Mouse (Mus musculus) right cerebral cortex, postnatal 14 days (tissue): Measurements from ENCODE around the gene Pla2g12a.

Experiments
- DNase-seq: peaks from one replicate; pipeline ENCODE4 v3.0.0; 2022

Gene Pla2g12a

GRCm38 (mm10) chr3:129878405-129879021 lies at the start of gene Pla2g12a:
Gene Pla2g12a, plus strand, starts transcription at chr3:129878606.
- peak; percentile 96 for DNase-seq

GRCm38 (mm10) chr3:129830626-129831025 lies 47.8 kb upstream of the Pla2g12a start:
- peak; percentile 45 for DNase-seq

GRCm38 (mm10) chr3:129831035-129831568 lies 47.3 kb upstream of the Pla2g12a start, which contains the start of gene Gar1:
Gene Gar1, minus strand, starts transcription at chr3:129831396.
- DNase-seq = peak; percentile 97

GRCm38 (mm10) chr3:129835388-129835934 lies 42.9 kb upstream of the Pla2g12a start, which contains the start of gene Cfi:
Gene Cfi, plus strand, starts transcription at chr3:129835884.
- no peak for DNase-seq

GRCm38 (mm10) chr3:129836051-129836697 lies 42.2 kb upstream of the Pla2g12a start:
- no peak for DNase-seq

GRCm38 (mm10) chr3:129836965-129837364 lies 41.4 kb upstream of the Pla2g12a start:
- no peak for DNase-seq

- no peak for DNase-seq
These were observed 40.4 kb upstream of the Pla2g12a start for GRCm38 (mm10) chr3:129838017-129838416.

- no peak for DNase-seq
These were observed 32.5 kb upstream of the Pla2g12a start for GRCm38 (mm10) chr3:129845868-129846267.

- DNase-seq = no peak
These were observed 31.6 kb upstream of the Pla2g12a start for GRCm38 (mm10) chr3:129846846-129847245.

- DNase-seq = no peak
These were observed 15.8 kb upstream of the Pla2g12a start for GRCm38 (mm10) chr3:129862592-129862991.

GRCm38 (mm10) chr3:129863698-129864097 lies 14.7 kb upstream of the Pla2g12a start:
- DNase-seq = peak; percentile 14

GRCm38 (mm10) chr3:129877327-129877726 lies 1.1 kb upstream of the Pla2g12a start:
- no peak for DNase-seq

- peak; percentile 9 for DNase-seq
These were observed 838 bp downstream of the Pla2g12a start for GRCm38 (mm10) chr3:129879131-129879757.

- DNase-seq = no peak
These were observed 1.5 kb downstream of the Pla2g12a start for GRCm38 (mm10) chr3:129879913-129880312.

- DNase-seq = no peak
These were observed 2.7 kb downstream of the Pla2g12a start for GRCm38 (mm10) chr3:129880925-129881593.

- no peak for DNase-seq
These were observed 7.2 kb downstream of the Pla2g12a start for GRCm38 (mm10) chr3:129885577-129885976.

GRCm38 (mm10) chr3:129886430-129886829 lies 8.0 kb downstream of the Pla2g12a start:
- no peak for DNase-seq

GRCm38 (mm10) chr3:129887779-129888517 lies 9.5 kb downstream of the Pla2g12a start:
- DNase-seq = no peak

- no peak for DNase-seq
These were observed 13.6 kb downstream of the Pla2g12a start for GRCm38 (mm10) chr3:129892003-129892402.

- no peak for DNase-seq
These were observed 14.7 kb downstream of the Pla2g12a start for GRCm38 (mm10) chr3:129893143-129893542.

GRCm38 (mm10) chr3:129896591-129896990 lies 18.2 kb downstream of the Pla2g12a start:
- no peak for DNase-seq

GRCm38 (mm10) chr3:129898886-129899285 lies 20.5 kb downstream of the Pla2g12a start:
- DNase-seq = no peak
